Mouse (Mus musculus) kidney, postnatal 0 days (tissue): Measurements from ENCODE around the gene Rsph3a. TPM values are rescaled to one million over a fixed set of nuclear protein-coding genes. Genes with fewer than 3 reads are reported as not detected.
A peak's percentile ranks its signal among the peaks of the same experiment; 100 is the strongest.
"Not testable (repeated sequence)": the region's sequence is repeated elsewhere in the genome, so short reads cannot be mapped to it uniquely, and the experiment has no call there.

ENCODE experiments used
- ATAC-seq: fragments of 200-750 bp; cut with Nextera tagmentation; replicated peaks from 2 replicates; pipeline ENCODE4 v1.8.0; 2017; ENCODE audit warnings: low read depth, moderate number of reproducible peaks, moderate TSS enrichment, moderate library complexity; ENCODE audit not compliant: low FRiP score
- DNase-seq: peaks from one replicate; pipeline ENCODE4 v3.0.0-alpha.2; 2016; ENCODE audit warnings: low spot score
- H3K27ac ChIP-seq: fragments of 300-500 bp; sonication (generic); 2 replicates; pipeline ENCODE4 v1.5.1; 2014; ENCODE audit warnings: mild to moderate bottlenecking
- H3K27me3 ChIP-seq: fragments of 300-500 bp; sonication (generic); 2 replicates; pipeline ENCODE4 v1.6.1; 2014; ENCODE audit warnings: low read length, mixed read lengths; ENCODE audit not compliant: insufficient read depth
- H3K36me3 ChIP-seq: fragments of 300-500 bp; sonication (generic); 2 replicates; pipeline ENCODE4 v1.6.1; 2014; ENCODE audit warnings: low read length, mixed read lengths; ENCODE audit not compliant: insufficient read depth
- H3K4me1 ChIP-seq: fragments of 300-500 bp; sonication (generic); replicated peaks from 2 replicates; pipeline ENCODE4 v1.6.1; 2014; ENCODE audit warnings: antibody characterized with exemption, low read length, mixed read lengths; ENCODE audit not compliant: insufficient read depth
- H3K4me2 ChIP-seq: fragments of 300-500 bp; sonication (generic); 2 replicates; pipeline ENCODE4 v1.6.1; 2014; ENCODE audit warnings: mild to moderate bottlenecking, low read length, moderate library complexity, mixed read lengths
- H3K4me3 ChIP-seq: fragments of 300-500 bp; sonication (generic); replicated peaks from 2 replicates; pipeline ENCODE4 v1.5.1; 2014; ENCODE audit warnings: low read depth, low read length
- H3K9ac ChIP-seq: fragments of 300-500 bp; sonication (generic); 2 replicates; pipeline ENCODE4 v1.6.1; 2014; ENCODE audit warnings: low read depth, low read length
- H3K9me3 ChIP-seq: fragments of 300-500 bp; sonication (generic); replicated peaks from 2 replicates; pipeline ENCODE4 v1.6.1; 2016; ENCODE audit warnings: low read length, inconsistent platforms, mixed read lengths
- CTCF ChIP-seq: IDR thresholded peaks from 2 replicates; pipeline ENCODE4 v1.5.1; 2016; ENCODE audit warnings: antibody characterized with exemption, low read depth, mild to moderate bottlenecking, moderate library complexity
- WGBS: fragments of 180-500 bp; shearing (Covaris S2); extraction: QIAGEN DNeasy Blood & Tissue Kit; methylation state at CpG from one replicate; pipeline ENCODE4 v1.1.7; 2014; 5-methylcytosine and 5-hydroxymethylcytosine counted together
- polyA plus RNA-seq: library from polyadenylated mRNA; unstranded; fragments of >200 nt; fragmentation: Nextera tagmentation; extraction: Ambion mirVana; gene quantifications from 2 replicates; pipeline ENCODE4 v1.2.1, GENCODE M21; 2015

The Rsph3a gene
- polyA plus RNA-seq, 1 experiment from 2014 or later: 60.5 TPM

GRCm38 (mm10) chr17:7957242-7957641, 11.8 kb downstream of the Rsph3a start:
- H3K4me2 ChIP-seq, DNase-seq, H3K4me1 ChIP-seq, H3K4me3 ChIP-seq, H3K36me3 ChIP-seq, ATAC-seq, H3K27ac ChIP-seq, H3K9ac ChIP-seq, H3K27me3 ChIP-seq, H3K9me3 ChIP-seq: not testable (repeated sequence)
- WGBS: 95% methylated on average over 8 of the region's 9 CpGs

DNA sequence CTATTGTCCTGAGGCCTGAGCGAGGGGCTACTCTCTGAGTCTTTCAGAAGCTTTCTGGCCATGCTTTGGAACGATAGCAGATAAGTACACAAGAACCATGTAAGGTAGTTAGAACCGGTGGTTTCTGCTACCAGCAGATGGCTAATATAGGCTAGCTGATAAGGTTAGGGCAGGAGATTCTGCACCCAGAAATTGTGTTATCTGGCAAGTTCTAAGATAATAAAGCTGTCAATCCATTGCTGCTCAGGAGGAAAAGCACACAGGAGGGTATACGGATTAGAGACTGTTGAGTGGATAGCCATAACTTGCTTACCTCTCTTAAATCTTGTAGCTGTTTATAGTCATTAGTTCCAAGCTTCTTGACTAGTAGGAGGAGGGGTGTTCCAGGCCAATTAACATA, 17.9 kb downstream of the Rsph3a start:
- WGBS: 82% methylated on average over 4 of the region's 4 CpGs
- not testable (repeated sequence) for DNase-seq, H3K4me1 ChIP-seq, ATAC-seq, H3K36me3 ChIP-seq, H3K27me3 ChIP-seq, H3K27ac ChIP-seq, H3K9me3 ChIP-seq, H3K4me3 ChIP-seq, H3K4me2 ChIP-seq, H3K9ac ChIP-seq

DNA sequence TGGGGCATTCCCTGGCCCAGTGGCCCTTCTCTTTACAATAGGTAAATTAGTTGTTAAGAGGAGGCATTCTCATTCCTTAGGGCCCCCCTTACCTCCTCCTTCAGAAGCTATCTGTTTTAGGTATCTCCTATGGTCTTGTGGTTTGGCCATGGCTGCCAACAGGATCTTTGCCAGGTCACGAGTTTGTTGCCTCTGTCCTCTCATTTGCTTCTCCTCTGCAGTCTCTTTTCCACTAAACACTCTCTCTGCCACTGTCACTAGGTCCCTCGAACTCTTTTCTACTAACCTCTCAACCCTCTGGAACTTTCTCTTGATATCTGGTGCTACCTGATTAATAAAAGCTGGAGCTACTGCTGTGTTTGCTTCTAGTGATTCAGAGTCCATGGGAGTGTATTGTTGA, 19.0 kb downstream of the Rsph3a start:
- H3K27ac ChIP-seq, H3K4me3 ChIP-seq, H3K9me3 ChIP-seq, H3K36me3 ChIP-seq, H3K4me1 ChIP-seq, H3K27me3 ChIP-seq, ATAC-seq, H3K9ac ChIP-seq, DNase-seq, H3K4me2 ChIP-seq: not testable (repeated sequence)
- WGBS: 92% methylated on average over 2 of the region's 2 CpGs

GRCm38 (mm10) chr17:7968490-7968889, 23.1 kb downstream of the Rsph3a start:
- DNase-seq, H3K9ac ChIP-seq, H3K36me3 ChIP-seq, H3K4me3 ChIP-seq, H3K27me3 ChIP-seq, H3K4me2 ChIP-seq, H3K4me1 ChIP-seq, H3K27ac ChIP-seq, ATAC-seq, H3K9me3 ChIP-seq: not testable (repeated sequence)
- 79% methylated on average over 2 of the region's 5 CpGs for WGBS

DNA sequence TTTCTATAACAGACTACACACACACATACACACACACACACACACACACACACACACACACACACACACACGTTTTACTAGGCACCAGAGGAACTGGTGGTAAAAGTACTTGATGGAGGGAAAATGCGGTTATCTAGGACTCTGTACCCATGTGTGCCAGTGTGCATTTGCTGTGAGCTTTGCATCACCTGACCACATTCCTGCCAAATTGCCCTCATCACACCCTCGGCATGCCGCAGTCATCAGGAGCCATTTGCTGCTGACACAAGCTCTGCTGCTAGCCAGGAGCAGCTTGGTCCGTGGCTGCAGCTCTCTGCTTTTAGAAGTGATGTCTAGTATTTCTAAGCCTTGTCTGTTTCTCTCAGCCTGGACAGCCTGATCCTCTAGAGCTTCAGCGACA, 24.4 kb downstream of the Rsph3a start:
- H3K27me3 ChIP-seq, DNase-seq, H3K27ac ChIP-seq, H3K9ac ChIP-seq, H3K9me3 ChIP-seq, H3K4me2 ChIP-seq, H3K4me1 ChIP-seq, H3K4me3 ChIP-seq, H3K36me3 ChIP-seq: not testable (repeated sequence)
- WGBS: 8% methylated on average over 1 of the region's 6 CpGs
- ATAC-seq: peak; percentile 63; the same call in 1 of the 2 replicates

DNA sequence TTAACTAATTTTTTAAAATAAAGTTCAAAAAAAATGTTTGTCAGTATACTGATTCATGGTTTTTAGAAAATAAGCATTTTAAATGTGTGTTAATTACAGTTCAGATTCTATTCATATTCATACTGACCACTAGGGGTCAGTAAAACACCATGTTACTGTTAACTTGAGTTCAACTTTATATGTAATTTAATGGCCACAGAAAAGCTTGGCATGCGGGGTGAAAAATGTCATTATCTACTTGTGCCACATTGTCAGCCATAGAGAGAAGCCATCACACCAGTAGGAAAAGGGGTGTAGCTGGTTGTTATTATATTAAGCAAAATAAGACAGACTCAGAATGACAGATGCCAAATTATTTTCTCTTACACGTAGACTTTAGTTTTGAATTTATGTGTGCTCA, 38.1 kb downstream of the Rsph3a start:
- not testable (repeated sequence) for H3K27ac ChIP-seq, DNase-seq, H3K36me3 ChIP-seq, H3K27me3 ChIP-seq, H3K4me1 ChIP-seq, ATAC-seq, H3K4me3 ChIP-seq, H3K9me3 ChIP-seq, H3K9ac ChIP-seq, H3K4me2 ChIP-seq
- 66% methylated on average over 1 of the region's 2 CpGs for WGBS
- 0 out of 2 replicates have a peak, but pooled peaks have one; percentile 15 for TF ChIP-seq CTCF

- H3K27ac ChIP-seq, H3K4me1 ChIP-seq, DNase-seq, H3K4me3 ChIP-seq, H3K9ac ChIP-seq, H3K27me3 ChIP-seq, H3K9me3 ChIP-seq, H3K4me2 ChIP-seq, H3K36me3 ChIP-seq: not testable (repeated sequence)
- 25% methylated on average over 4 of the region's 4 CpGs for WGBS
- ATAC-seq: peak; percentile 40; the same call in 1 of the 2 replicates
These were observed 40.2 kb downstream of the Rsph3a start for GRCm38 (mm10) chr17:7985597-7985996.

DNA sequence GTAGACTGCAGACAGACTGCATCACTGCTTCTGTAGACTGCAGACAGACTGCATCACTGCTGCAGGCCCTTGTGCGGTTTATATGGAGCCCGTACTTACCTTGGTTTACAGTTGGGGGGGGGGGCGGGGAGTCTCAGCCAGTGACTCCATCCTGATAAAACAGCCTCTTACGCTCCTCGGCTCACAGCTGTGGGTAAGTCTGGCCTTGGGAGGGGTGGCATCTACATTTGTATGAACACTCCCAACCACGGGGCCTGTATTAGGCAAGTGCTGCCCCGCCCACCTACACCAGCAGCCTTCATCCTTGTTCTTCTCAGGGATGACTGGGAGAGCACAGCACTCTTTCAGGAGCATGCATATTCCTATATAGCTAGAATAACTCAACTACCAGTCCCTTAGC, 41.6 kb downstream of the Rsph3a start:
- H3K27ac ChIP-seq, H3K36me3 ChIP-seq, DNase-seq, H3K4me1 ChIP-seq, H3K9me3 ChIP-seq, ATAC-seq, H3K4me3 ChIP-seq, H3K4me2 ChIP-seq, H3K9ac ChIP-seq, H3K27me3 ChIP-seq: not testable (repeated sequence)
- 79% methylated on average over 7 of the region's 7 CpGs for WGBS

- DNase-seq (peak; percentile 7), ATAC-seq (peak; percentile 72; the same call in 1 of the 2 replicates)
- 49% methylated on average over 9 of the region's 10 CpGs for WGBS
- H3K4me2 ChIP-seq, H3K27ac ChIP-seq, H3K9ac ChIP-seq, H3K4me3 ChIP-seq, H3K9me3 ChIP-seq, H3K36me3 ChIP-seq, H3K27me3 ChIP-seq, H3K4me1 ChIP-seq: not testable (repeated sequence)
These were observed 57.8 kb downstream of the Rsph3a start for GRCm38 (mm10) chr17:8003248-8003647.

GRCm38 (mm10) chr17:8006771-8007170, 61.4 kb downstream of the Rsph3a start:
- WGBS: 100% methylated on average over 1 of the region's 6 CpGs
- H3K9ac ChIP-seq, H3K4me1 ChIP-seq, H3K27ac ChIP-seq, DNase-seq, H3K9me3 ChIP-seq, ATAC-seq, H3K4me3 ChIP-seq, H3K27me3 ChIP-seq, H3K4me2 ChIP-seq, H3K36me3 ChIP-seq: not testable (repeated sequence)
